Mouse (Mus musculus) embryonic facial prominence, embryonic 15.5 days (tissue): Measurements from ENCODE around the gene Slc2a1. TPM values are rescaled to one million over a fixed set of nuclear protein-coding genes. Genes with fewer than 3 reads are reported as not detected.
A peak's percentile ranks its signal among the peaks of the same experiment; 100 is the strongest.

Experiments used
- ATAC-seq: fragments of 200-750 bp; cut with Nextera tagmentation; 2 replicates; pipeline ENCODE4 v1.8.0; 2017; ENCODE audit warnings: low read depth, moderate TSS enrichment; ENCODE audit not compliant: insufficient number of reproducible peaks, low FRiP score, low TSS enrichment
- H3K27ac ChIP-seq: fragments of 300-500 bp; sonication (generic); replicated peaks from 2 replicates; pipeline ENCODE4 v1.5.1; 2015; ENCODE audit warnings: mild to moderate bottlenecking, inconsistent platforms
- H3K27me3 ChIP-seq: fragments of 300-500 bp; sonication (generic); 2 replicates; pipeline ENCODE4 v1.6.1; 2015; ENCODE audit warnings: inconsistent platforms
- H3K36me3 ChIP-seq: fragments of 300-500 bp; sonication (generic); 2 replicates; pipeline ENCODE4 v1.6.1; 2015; ENCODE audit warnings: mild to moderate bottlenecking, inconsistent platforms
- H3K4me1 ChIP-seq: fragments of 300-500 bp; sonication (generic); 2 replicates; pipeline ENCODE4 v1.6.1; 2015; ENCODE audit warnings: inconsistent platforms
- H3K4me2 ChIP-seq: fragments of 300-500 bp; sonication (generic); replicated peaks from 2 replicates; pipeline ENCODE4 v1.6.1; 2015; ENCODE audit warnings: mild to moderate bottlenecking, inconsistent platforms
- H3K4me3 ChIP-seq: fragments of 300-500 bp; sonication (generic); replicated peaks from 2 replicates; pipeline ENCODE4 v1.5.1; 2015; ENCODE audit warnings: mild to moderate bottlenecking, inconsistent platforms
- H3K9ac ChIP-seq: fragments of 300-500 bp; sonication (generic); 2 replicates; pipeline ENCODE4 v1.6.1; 2015; ENCODE audit warnings: inconsistent platforms
- H3K9me3 ChIP-seq: fragments of 300-500 bp; sonication (generic); replicated peaks from 2 replicates; pipeline ENCODE4 v1.6.1; 2016; ENCODE audit warnings: inconsistent platforms
- WGBS: fragments of 180-500 bp; shearing (Covaris S2); methylation state at CpG from one replicate; pipeline ENCODE4 v1.1.7; 2015; 5-methylcytosine and 5-hydroxymethylcytosine counted together
- polyA plus RNA-seq: library from polyadenylated mRNA; unstranded; fragments of >200 nt; fragmentation: Nextera tagmentation; extraction: Ambion mirVana; gene quantifications from 2 replicates; pipeline ENCODE4 v1.2.1, GENCODE M21; 2015

Gene Slc2a1
- polyA plus RNA-seq, 1 experiment from 2014 or later: 160 TPM

DNA sequence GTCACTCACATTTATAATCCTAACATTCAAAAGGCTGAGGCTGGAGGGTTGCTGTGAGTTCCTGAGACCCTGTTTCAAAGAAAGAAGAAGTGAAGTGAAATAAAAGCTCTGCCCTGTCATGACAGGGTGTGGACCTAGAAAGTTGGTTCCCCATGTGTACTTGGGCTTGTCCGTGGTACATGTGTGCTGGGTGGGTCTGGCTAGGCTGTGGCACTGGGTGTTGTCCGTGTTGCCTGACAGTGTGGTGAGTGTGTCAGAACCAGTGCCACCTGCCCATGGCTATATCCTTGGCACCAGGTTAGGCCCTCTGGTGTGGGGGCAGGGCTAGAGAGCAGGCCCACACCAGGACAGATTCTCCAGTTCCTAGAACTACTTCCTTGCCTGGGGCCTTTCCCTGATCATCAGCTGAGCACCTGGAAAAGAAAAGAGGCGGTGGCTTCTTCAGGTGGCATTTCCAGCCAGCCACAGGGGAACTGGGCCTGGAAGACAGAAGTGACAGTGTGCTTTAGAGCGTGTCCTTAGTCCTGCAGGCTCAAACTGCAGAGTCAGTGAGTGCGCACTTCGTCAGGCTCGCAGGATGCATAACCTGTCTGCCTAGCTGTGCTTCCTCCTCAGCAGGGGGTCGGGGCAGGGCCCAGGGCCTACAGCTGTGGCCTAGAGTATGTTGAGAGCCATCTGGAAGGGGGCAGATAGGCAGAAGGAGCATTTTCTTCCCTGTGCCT is 22.8 kb downstream of the Slc2a1 start:
- 76% methylated on average over 8 of the region's 8 CpGs for WGBS
- Histone ChIP-seq H3K36me3 (peaks cover 74% of the 10 kb centered on the region), H3K9me3 (no peaks in the 10 kb centered on the region), H3K27me3 (no peaks in the 10 kb centered on the region), H3K4me1 (peaks cover 9% of the 10 kb centered on the region; the same call in 1 of the 2 replicates), H3K4me3 (no peak overlapping the region), H3K27ac (no peak overlapping the region), H3K9ac (no peak overlapping the region), H3K4me2 (no peak overlapping the region)
- no peak for ATAC-seq

DNA sequence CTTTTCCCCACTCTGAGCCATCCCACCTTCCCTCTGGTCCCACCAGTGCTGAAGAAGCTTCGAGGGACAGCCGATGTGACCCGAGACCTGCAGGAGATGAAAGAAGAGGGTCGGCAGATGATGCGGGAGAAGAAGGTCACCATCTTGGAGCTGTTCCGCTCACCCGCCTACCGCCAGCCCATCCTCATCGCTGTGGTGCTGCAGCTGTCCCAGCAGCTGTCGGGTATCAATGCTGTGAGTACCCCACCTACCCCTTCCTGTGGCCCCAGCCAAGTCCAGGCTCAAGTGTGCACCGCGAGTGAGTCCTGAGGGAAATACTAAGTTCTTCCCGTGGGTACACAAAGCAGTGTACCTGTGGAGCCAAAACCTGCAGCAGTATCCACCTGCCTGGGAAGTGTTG is 24.8 kb downstream of the Slc2a1 start:
- Histone ChIP-seq H3K36me3 (peaks cover 76% of the 10 kb centered on the region), H3K27ac (no peak overlapping the region), H3K4me3 (no peak overlapping the region), H3K4me1 (peaks cover 8% of the 10 kb centered on the region), H3K9ac (no peak overlapping the region), H3K4me2 (no peak overlapping the region), H3K27me3 (no peaks in the 10 kb centered on the region), H3K9me3 (no peaks in the 10 kb centered on the region)
- 85% methylated on average over 13 of the region's 13 CpGs for WGBS
- ATAC-seq: no peak

DNA sequence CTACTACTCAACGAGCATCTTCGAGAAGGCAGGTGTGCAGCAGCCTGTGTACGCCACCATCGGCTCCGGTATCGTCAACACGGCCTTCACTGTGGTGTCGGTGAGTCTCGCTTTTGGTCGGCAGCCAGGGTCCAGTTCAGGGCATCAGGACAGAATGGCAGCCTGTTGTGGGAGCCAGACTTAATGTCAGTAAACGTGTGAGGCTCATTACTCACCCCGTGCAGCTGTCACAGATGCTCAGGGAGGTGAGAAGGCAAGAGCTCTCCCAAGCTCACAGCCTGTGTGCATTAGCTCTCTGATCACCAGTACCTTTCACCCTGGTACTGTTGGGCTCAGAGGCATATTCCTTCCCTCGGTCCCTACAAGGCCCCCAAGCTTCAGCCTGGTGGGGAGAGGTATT is 25.3 kb downstream of the Slc2a1 start:
- Histone ChIP-seq H3K27me3 (no peaks in the 10 kb centered on the region), H3K36me3 (peaks cover 72% of the 10 kb centered on the region), H3K4me2 (no peak overlapping the region), H3K27ac (no peak overlapping the region), H3K4me1 (peaks cover 10% of the 10 kb centered on the region), H3K9ac (no peak overlapping the region), H3K4me3 (no peak overlapping the region), H3K9me3 (no peaks in the 10 kb centered on the region)
- no peak for ATAC-seq
- WGBS: 90% methylated on average over 13 of the region's 13 CpGs

DNA sequence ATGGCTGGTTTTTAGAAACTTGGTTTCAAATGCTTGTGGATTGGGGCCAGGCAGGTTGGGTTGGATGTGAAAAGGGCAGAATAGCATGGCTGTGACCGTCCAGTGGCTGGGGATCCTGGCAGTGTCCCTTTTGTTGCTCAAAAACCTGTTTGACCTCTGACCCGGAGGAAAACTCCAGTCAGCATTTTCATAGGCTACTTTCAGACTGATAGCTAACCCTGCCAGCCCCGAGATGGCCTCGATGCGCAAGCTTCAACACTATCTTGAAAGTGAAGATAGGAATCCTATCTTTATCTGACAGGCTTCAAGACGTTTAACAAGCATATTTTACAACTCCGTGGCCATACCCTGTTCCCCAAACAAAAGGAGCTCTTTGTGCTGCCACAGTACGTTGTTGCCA is 28.8 kb downstream of the Slc2a1 start:
- peak overlapping the region; percentile 6; the same call in 1 of the 2 replicates for H3K27ac ChIP-seq
- no peaks in the 10 kb centered on the region for H3K27me3 ChIP-seq
- ATAC-seq: no peak

DNA sequence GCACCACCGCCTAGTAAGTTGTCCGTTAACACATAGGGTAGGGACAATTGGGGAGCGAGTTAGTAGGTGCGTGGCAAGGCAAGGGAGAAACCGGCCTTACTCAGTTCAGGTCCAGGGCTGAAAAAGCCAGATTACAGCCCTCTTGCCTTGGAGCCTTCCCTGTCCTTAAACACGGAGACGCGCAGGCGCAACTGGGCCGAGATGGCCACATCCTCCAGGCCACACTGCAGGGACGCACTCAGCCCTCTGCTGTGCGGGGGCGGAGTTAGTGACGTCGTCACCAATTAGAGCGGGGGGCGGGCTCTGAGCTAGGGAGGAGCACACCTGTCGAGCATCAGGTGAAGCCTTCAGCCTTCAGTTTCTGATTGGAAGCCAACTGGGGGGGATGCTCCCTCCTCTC is 29.7 kb downstream of the Slc2a1 start:
- H3K27ac ChIP-seq: no peak overlapping the region
- 19% methylated on average over 18 of the region's 18 CpGs for WGBS
- peaks cover 45% of the 10 kb centered on the region for H3K36me3 ChIP-seq
- no peaks in the 10 kb centered on the region for H3K9me3 ChIP-seq
- H3K4me3 ChIP-seq: 0 out of 2 replicates have a peak overlapping the region, but pooled peaks have one; percentile 16
- peak overlapping the region; percentile 33 for H3K4me2 ChIP-seq
- no peak overlapping the region for H3K9ac ChIP-seq
- peaks cover 10% of the 10 kb centered on the region; the same call in 1 of the 2 replicates for H3K4me1 ChIP-seq
- ATAC-seq: peak; percentile 76
- H3K27me3 ChIP-seq: no peaks in the 10 kb centered on the region

More for the DNA sequence above, 28.8 kb downstream of the Slc2a1 start:
- peaks cover 10% of the 10 kb centered on the region; the same call in 1 of the 2 replicates for H3K4me1 ChIP-seq
- no peak overlapping the region for H3K4me3 ChIP-seq
- H3K4me2 ChIP-seq: no peak overlapping the region
- 70% methylated on average over 8 of the region's 8 CpGs for WGBS
- H3K9ac ChIP-seq: no peak overlapping the region
- no peaks in the 10 kb centered on the region for H3K9me3 ChIP-seq
- H3K36me3 ChIP-seq: peaks cover 54% of the 10 kb centered on the region

DNA sequence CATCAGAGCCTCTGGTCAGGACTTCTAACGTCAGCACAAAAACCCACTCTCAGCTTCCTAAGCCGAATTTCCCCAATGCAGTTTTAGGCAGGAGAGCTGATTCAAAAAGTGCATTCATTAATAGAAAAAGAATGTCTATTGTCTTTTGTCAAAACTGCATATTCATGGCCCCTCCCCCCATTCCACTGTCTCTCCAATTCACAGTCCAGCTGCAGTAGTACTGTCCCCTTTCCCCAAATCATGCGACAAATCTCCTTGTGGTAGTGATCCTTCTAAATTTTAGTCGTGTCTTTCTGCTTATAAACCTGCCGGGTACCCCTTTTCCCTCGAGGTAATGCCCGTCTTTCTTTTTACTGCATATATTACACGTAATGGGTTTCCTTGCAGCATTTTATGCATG is 30.3 kb downstream of the Slc2a1 start:
- Histone ChIP-seq H3K27me3 (no peaks in the 10 kb centered on the region), H3K4me1 (peaks cover 10% of the 10 kb centered on the region; the same call in 1 of the 2 replicates), H3K4me2 (peak overlapping the region; percentile 33; the same call in 1 of the 2 replicates), H3K4me3 (no peak overlapping the region), H3K27ac (no peak overlapping the region), H3K36me3 (peaks cover 39% of the 10 kb centered on the region), H3K9me3 (no peaks in the 10 kb centered on the region), H3K9ac (no peak overlapping the region)
- ATAC-seq: no peak
- 59% methylated on average over 8 of the region's 8 CpGs for WGBS

DNA sequence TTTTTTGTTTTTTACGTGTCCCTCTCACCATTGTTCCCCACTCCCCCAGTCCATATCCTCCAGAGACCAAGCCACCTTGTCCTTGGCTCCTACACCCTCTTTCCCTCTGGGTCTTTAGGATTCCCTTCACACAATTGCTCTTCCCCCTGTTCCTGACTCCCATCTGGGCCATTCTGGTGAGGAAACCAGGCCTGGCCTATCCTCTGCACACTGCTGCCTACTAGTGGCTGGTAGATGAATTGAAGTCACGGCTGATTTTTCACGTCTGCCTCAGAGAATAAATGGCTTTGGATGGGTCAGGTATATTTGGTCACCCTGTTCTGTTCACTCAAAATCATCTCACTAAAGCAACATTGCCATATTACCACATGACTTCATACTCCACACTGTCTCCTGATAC is 31.6 kb downstream of the Slc2a1 start:
- ATAC-seq: no peak
- no peaks in the 10 kb centered on the region for H3K9me3 ChIP-seq
- H3K4me2 ChIP-seq: no peak overlapping the region
- peaks cover 25% of the 10 kb centered on the region for H3K36me3 ChIP-seq
- H3K27ac ChIP-seq: no peak overlapping the region
- no peak overlapping the region for H3K4me3 ChIP-seq
- 49% methylated on average over 3 of the region's 3 CpGs for WGBS
- H3K27me3 ChIP-seq: no peaks in the 10 kb centered on the region
- peaks cover 10% of the 10 kb centered on the region; the same call in 1 of the 2 replicates for H3K4me1 ChIP-seq
- H3K9ac ChIP-seq: no peak overlapping the region

DNA sequence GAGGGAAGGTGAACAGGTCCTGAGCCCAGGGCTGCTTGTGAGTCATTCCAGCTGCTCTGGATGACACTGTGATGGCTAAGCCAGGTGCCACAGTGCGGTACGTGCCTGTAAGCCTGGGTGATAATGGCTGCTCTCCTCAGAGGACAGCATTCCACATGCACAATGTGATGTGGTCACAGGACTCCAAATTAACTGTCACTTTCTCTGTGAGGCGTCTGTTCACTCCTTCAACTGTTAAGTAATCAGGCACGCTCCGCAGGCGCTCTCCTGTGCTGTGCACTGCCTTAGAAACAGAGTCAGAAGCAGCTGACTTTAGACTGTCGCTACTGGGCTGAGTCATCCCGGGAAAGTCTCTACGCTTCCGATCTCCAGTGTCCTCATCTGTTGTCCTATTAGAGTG is 32.7 kb downstream of the Slc2a1 start:
- Histone ChIP-seq H3K36me3 (peaks cover 15% of the 10 kb centered on the region), H3K9ac (no peak overlapping the region), H3K9me3 (no peaks in the 10 kb centered on the region), H3K4me3 (no peak overlapping the region), H3K27ac (no peak overlapping the region; the same call in 1 of the 2 replicates), H3K4me2 (no peak overlapping the region), H3K27me3 (no peaks in the 10 kb centered on the region), H3K4me1 (peaks cover 10% of the 10 kb centered on the region; the same call in 1 of the 2 replicates)
- ATAC-seq: no peak
- 54% methylated on average over 10 of the region's 10 CpGs for WGBS

DNA sequence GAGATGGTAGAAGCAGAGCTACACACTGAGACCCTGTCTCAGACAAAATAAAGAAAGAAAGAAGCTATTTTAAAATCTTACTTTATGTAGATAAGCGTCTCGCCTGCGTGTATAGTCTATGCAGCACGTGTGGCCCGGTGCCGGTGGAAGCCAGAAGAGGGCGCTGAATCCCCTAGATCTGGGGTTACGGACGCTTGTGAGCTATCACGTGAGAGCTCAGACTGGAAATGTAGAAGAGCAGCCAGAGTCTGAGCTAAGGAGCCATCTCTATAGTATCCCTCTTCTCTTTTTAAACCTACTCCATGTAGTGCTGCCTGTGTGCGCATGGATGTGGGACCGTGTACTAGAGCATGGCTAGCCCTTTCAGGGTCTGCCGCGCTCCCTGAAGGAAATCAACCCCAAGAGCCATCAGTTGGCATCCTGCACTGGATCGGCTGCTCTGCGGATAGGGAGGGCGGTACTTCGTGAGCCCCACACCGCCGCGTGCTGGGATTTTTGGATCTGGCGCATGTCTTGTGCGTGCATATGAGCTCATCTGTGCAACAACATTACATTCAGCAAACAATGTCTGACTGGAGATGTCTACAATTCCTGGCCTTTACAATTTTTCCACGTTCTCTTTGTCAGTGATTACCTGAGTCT is 33.8 kb downstream of the Slc2a1 start:
- Histone ChIP-seq H3K27me3 (no peaks in the 10 kb centered on the region), H3K27ac (peak overlapping the region; percentile 60; the same call in 1 of the 2 replicates), H3K9me3 (no peaks in the 10 kb centered on the region), H3K4me2 (peak overlapping the region; percentile 48), H3K36me3 (peaks cover 3% of the 10 kb centered on the region), H3K4me1 (peaks cover 10% of the 10 kb centered on the region; the same call in 1 of the 2 replicates), H3K4me3 (peak overlapping the region; percentile 29), H3K9ac (no peak overlapping the region)
- WGBS: 29% methylated on average over 24 of the region's 24 CpGs
- 0 out of 2 replicates have a peak, but pooled peaks have one; percentile 41 for ATAC-seq

DNA sequence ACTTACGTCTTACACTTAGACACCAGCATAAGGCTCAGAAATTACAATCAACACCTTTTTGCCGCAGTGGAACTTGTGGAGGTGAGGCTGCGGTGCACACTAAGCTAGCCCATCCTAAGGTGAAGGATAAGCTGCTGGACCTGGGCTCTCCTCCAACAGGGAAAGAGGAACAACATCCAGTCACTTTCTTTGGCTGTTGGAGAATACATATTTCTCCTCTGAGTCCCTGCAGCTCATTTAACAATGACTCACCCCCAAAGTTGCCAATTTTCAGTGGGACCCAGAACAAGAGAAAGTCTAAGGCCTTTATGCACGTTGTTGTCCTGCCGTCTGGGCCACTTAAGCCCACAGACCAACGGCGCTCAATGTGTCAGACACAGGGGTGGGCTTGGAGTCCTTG is 38.3 kb downstream of the Slc2a1 start:
- H3K4me1 ChIP-seq: no peaks in the 10 kb centered on the region
- WGBS: 86% methylated on average over 7 of the region's 7 CpGs
- no peak for ATAC-seq
- no peak overlapping the region for H3K9ac ChIP-seq
- no peak overlapping the region for H3K4me2 ChIP-seq
- no peaks in the 10 kb centered on the region for H3K36me3 ChIP-seq
- H3K9me3 ChIP-seq: no peaks in the 10 kb centered on the region
- H3K27me3 ChIP-seq: no peaks in the 10 kb centered on the region
- no peak overlapping the region for H3K4me3 ChIP-seq
- no peak overlapping the region for H3K27ac ChIP-seq

DNA sequence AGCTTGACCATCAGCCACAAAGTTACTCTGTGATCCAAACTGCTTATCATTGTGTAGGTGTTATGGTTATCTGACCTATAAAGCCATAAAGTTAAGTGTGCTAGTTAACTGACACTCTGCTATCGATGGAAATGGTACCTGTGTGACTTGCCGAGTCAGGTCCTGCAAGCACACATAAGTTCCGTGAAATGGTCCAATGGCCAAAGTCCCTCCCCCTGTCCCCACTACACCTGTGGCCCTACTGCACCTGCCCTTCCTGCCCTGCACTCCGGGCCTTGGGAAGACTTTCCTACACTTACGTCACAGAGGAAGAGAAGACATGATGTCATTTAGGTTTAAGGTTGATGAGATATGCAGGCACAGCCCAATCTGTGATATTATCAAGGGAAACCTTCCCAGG is 38.8 kb downstream of the Slc2a1 start:
- no peaks in the 10 kb centered on the region for H3K36me3 ChIP-seq
- no peak for ATAC-seq
- H3K27me3 ChIP-seq: no peaks in the 10 kb centered on the region
- no peak overlapping the region for H3K9ac ChIP-seq
- H3K27ac ChIP-seq: no peak overlapping the region
- H3K4me3 ChIP-seq: no peak overlapping the region
- H3K4me2 ChIP-seq: no peak overlapping the region
- WGBS: 80% methylated on average over 5 of the region's 5 CpGs
- H3K4me1 ChIP-seq: no peaks in the 10 kb centered on the region
- no peaks in the 10 kb centered on the region for H3K9me3 ChIP-seq
